Mouse (Mus musculus) urinary bladder, adult 2 months (tissue): ENCODE measurements around the gene E2f1. TPM values are rescaled to one million over a fixed set of nuclear protein-coding genes. Genes with fewer than 3 reads are reported as not detected.

Experiments
- DNase-seq: peaks from one replicate; pipeline ENCODE4 v3.0.0; 2022; ENCODE audit warnings: low spot score
- polyA plus RNA-seq: library from polyadenylated mRNA; depleted of rRNA; stranded (reverse); fragments of >200 nt; gene quantifications from 2 replicates; pipeline ENCODE4 v1.2.3, GENCODE M21; 2012; rRNA removed

Gene E2f1
- 5.0 TPM in 2 replicates for polyA plus RNA-seq

DNA sequence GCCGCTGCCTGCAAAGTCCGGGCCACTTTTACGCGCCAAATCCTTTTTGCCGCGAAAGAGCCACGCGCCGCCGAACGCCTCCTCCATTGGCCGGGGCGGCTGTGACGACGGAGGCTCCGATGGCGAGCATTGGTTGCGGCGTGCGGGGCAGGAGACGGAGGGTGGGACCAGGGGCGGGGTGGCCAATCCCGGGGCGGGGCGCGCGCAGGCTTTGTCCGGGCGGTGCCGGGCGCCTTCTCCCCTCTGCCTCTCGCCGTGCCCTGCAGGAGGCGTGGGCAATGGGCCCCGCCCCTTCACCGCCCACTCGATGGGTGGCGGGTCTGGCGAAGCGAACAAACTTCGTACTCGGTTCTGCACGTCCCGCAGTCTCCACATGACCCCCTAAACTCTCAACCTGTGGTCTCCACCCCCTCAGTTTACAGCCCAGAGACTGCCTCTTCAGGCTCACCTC, at the start of gene E2f1:
E2f1 (minus strand) TSS at position 57 of the 451 bp plus-strand sequence.
- DNase-seq, result peak; percentile 87

- no peak for DNase-seq
Observed at GRCm38 (mm10) chr2:154617061-154617460, 47.4 kb upstream of the E2f1 start.

- DNase-seq, result no peak
Observed at GRCm38 (mm10) chr2:154615674-154616073, 46.0 kb upstream of the E2f1 start.

GRCm38 (mm10) chr2:154614841-154615576, 45.3 kb upstream of the E2f1 start:
- no peak for DNase-seq

- DNase-seq, result peak; percentile 87
Observed at GRCm38 (mm10) chr2:154613118-154614115, 43.7 kb upstream of the E2f1 start, which contains the start of the genes Zfp341 and 4930519P11Rik. Gene Zfp341, plus strand, starts transcription at chr2:154613297. Gene 4930519P11Rik, minus strand, starts transcription at chr2:154613437.

- no peak for DNase-seq
Observed at GRCm38 (mm10) chr2:154609050-154609767, 39.5 kb upstream of the E2f1 start.

DNA sequence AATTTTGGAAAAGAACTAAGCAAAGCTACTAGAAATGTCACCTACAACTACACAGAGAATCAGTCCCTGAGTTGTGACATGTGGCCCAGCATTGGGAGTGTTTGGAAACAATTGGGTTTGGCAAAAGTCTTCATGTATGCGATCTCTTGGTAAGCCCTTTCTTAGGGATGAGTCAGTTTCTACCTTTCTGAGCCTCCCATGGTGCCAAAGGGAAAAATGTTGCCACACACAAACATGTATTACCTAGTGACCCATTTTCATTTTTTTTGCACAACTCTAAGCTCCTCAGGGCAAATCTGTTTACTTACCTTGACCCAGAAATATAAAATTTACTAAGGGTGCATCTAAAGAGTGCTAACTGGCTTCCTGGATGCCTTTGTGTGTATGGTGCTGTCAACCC, 37.3 kb upstream of the E2f1 start:
- DNase-seq, result no peak

GRCm38 (mm10) chr2:154604156-154604555, 34.5 kb upstream of the E2f1 start:
- no peak for DNase-seq

DNA sequence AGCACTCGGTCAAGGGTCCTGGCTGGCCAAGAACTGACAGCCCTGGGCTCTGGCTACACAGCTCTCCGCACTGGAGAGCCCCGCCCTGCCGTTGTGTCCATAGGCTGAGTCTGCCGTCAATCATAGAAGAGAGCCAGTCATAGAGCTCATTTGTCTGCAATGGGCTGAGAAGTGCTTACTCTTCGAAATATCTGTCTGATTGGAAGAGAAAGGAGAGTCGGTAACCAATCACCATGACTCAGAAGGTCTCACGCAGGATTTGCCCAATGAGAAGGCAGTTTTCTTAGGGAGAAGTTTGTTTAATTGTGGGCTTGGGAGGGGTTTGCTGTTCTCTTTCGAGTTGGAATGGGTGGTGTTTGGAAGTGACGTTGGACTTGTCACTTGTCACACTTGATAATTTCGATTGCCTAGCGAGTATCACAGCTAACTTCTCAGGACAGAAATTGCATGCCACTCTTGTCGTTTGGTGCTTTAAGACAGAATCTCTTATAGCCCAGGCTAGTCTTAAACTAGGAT, 34.0 kb upstream of the E2f1 start, which contains the start of gene Pxmp4:
Pxmp4 (minus strand) TSS at position 71 of the 516 bp plus-strand sequence.
- DNase-seq, result peak; percentile 93

GRCm38 (mm10) chr2:154603007-154603637, 33.4 kb upstream of the E2f1 start:
- no peak for DNase-seq

- no peak for DNase-seq
Observed at GRCm38 (mm10) chr2:154601324-154601723, 31.6 kb upstream of the E2f1 start.

- DNase-seq, result no peak
Observed at GRCm38 (mm10) chr2:154600586-154600985, 30.9 kb upstream of the E2f1 start.

GRCm38 (mm10) chr2:154597399-154597798, 27.7 kb upstream of the E2f1 start:
- DNase-seq, result no peak

DNA sequence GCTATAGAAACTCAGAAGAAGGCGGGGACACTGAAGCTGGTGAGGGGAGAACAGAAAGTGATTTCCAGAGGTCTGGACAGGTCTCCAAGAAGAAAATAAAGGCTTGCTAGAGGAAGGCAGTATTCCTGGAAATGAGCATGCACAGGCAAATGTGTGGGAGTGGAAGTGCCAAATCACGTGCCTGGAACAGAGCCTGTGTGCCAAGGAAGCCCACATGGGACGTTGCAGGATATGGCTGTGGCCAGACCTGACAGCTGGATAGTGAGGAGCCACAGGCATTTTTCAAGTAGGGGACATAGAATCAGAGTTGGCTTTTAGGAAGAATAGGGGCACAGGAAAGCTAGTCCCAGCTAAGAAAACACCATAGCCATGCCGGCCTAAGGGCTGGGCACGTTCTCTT, 26.1 kb upstream of the E2f1 start:
- DNase-seq, result no peak

DNA sequence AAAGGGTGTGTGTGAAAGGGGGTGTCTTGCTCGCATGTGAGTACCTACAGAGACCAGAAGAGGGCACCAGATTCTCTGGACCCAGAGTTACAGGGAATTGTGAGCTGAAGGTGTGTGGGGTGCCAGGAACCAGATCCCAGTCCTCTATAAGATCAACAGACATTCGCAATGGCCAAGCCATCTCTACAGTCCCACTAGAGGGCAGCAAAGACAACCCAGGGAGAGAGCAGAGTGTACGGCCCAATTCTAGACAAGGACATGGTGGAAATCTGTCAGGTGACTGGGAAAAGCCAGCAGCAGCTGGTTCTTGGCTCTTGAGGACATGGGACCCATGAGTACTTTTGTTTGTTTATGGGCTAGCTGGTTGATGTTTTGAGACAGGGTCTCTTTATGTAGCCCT, 23.3 kb upstream of the E2f1 start:
- no peak for DNase-seq

- no peak for DNase-seq
Observed at GRCm38 (mm10) chr2:154591239-154591638, 21.5 kb upstream of the E2f1 start.

GRCm38 (mm10) chr2:154589051-154589450, 19.4 kb upstream of the E2f1 start:
- DNase-seq, result no peak

DNA sequence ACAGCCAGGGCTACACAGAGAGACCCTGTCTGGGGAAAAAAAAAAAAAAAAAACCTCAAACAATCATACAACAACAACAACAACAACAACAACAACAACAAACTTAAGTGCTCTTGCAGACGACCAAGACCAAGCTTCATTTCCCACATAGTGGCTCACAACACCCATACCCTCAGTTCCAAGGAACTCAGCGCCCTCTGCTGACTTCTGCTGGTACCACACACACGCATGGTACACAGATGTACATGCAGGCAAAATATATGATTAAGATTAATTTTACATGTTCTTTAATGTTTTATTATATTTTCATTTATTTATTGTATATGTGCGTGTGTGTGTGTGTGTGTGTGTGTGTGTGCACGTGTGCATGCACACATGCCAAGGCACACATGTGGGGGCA, 16.7 kb upstream of the E2f1 start:
- DNase-seq, result no peak

DNA sequence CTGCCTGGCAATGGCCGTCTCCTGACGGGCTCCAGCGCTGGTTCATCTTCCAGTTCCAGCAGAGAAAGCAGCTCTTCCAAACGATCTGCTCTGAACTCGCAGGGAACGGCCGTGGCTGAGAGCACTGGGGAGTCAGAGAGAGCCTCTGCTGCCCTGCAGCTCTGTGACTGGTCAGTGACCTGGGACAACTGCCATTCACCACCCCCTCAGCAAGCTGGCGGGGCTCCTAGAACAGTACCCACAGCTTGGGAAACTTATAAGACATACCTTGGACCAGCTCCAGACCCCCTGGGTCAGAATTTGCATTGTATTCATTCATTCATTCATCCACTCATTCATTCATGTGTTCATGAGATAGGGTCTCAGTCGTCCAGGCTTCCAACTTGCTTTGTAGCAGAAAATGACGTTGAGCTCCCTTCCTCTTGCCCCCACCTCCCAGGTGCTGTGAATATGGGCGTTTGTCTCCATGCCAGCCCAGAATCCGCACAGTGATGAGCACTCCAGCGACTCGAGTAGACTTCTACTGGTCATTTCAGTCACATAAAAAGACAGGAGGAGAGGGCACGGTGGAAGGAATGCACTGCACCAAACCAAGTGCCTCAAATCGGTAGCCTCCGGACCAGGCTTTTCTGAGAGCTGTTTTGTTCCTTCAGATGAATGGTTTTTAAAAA, 15.4 kb upstream of the E2f1 start:
- no peak for DNase-seq
